Mouse (Mus musculus): Measurements from ENCODE around the gene Rpl27. TPM values are rescaled to one million over a fixed set of nuclear protein-coding genes. Genes with fewer than 3 reads are reported as not detected.
A peak's percentile ranks its signal among the peaks of the same experiment; 100 is the strongest.

The Rpl27 gene
- polyA plus RNA-seq (2016; fragmentation: Nextera tagmentation; extraction: Ambion mirVana) = 320 and 344 TPM in 2 replicates

- Histone ChIP-seq H3K27ac (peak within 1 kb of the TSS; percentile 93), H3K9ac (peak within 1 kb of the TSS; percentile 92), H3K27me3 (no peaks in the 10 kb centered on the region), H3K4me2 (replicated peaks) (peak within 1 kb of the TSS; percentile 97), H3K4me3 (peak within 1 kb of the TSS; percentile 77), H3K9me3 (replicated peaks) (no peaks in the 10 kb centered on the region), H3K4me1 (peaks cover 11% of the 10 kb centered on the region), H3K36me3 (peaks cover 25% of the 10 kb centered on the region)
- under 1% methylated on average over 42 of the region's 42 CpGs for WGBS
- peak; percentile 98 for ATAC-seq (ENCODE audit: low FRiP score)
These were observed at the start of gene Rpl27 for GRCm38 (mm10) chr11:101442127-101442693. TSS of gene Rpl27 (plus strand) at chr11:101442298.

DNA sequence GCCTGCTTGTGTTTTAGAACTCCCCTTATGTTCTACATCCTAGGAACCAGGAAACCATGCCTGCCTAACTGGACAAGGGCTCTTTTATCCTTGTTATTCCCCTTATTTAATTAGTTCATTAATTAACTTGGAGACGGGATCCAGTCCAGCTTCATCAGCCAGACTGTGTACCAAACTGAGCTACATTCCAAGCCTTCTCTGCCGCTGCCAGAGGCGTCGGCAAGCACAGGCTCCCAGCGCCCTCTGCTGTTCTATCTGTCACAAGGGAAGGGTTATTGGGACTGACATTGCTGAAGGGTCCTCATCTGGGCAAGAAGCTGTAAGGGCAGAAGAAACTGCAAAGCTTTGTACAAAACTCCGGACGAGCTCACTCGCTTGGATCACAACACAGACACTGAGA lies 47.0 kb upstream of the Rpl27 start:
- no peak overlapping the region for H3K4me3 ChIP-seq
- no peaks in the 10 kb centered on the region for H3K27me3 ChIP-seq
- no peaks in the 10 kb centered on the region for H3K36me3 ChIP-seq
- no peak overlapping the region for H3K27ac ChIP-seq
- no peak for ATAC-seq (ENCODE audit: low FRiP score)
- no peak overlapping the region for H3K9ac ChIP-seq
- no peak overlapping the region for H3K4me2 ChIP-seq (replicated peaks)
- H3K9me3 ChIP-seq (replicated peaks) = no peaks in the 10 kb centered on the region
- H3K4me1 ChIP-seq = no peaks in the 10 kb centered on the region
- 5% methylated on average over 8 of the region's 8 CpGs for WGBS

GRCm38 (mm10) chr11:101415306-101415705 lies 26.8 kb upstream of the Rpl27 start:
- Histone ChIP-seq H3K4me1 (peaks cover 6% of the 10 kb centered on the region), H3K36me3 (peaks cover 35% of the 10 kb centered on the region), H3K9me3 (replicated peaks) (no peaks in the 10 kb centered on the region), H3K4me2 (replicated peaks) (no peak overlapping the region), H3K27ac (no peak overlapping the region), H3K4me3 (no peak overlapping the region), H3K27me3 (no peaks in the 10 kb centered on the region), H3K9ac (no peak overlapping the region)
- no peak for ATAC-seq (ENCODE audit: low FRiP score)
- 90% methylated on average over 2 of the region's 2 CpGs for WGBS

- peaks cover 23% of the 10 kb centered on the region for H3K36me3 ChIP-seq
- H3K9me3 ChIP-seq (replicated peaks) = no peaks in the 10 kb centered on the region
- 3% methylated on average over 11 of the region's 11 CpGs for WGBS
- peak overlapping the region; percentile 87 for H3K4me3 ChIP-seq
- ATAC-seq (ENCODE audit: low FRiP score) = peak; percentile 55
- H3K27ac ChIP-seq = peak overlapping the region; percentile 86
- peak overlapping the region; percentile 87 for H3K9ac ChIP-seq
- H3K4me1 ChIP-seq = peaks cover 6% of the 10 kb centered on the region
- H3K27me3 ChIP-seq = no peaks in the 10 kb centered on the region
- peak overlapping the region; percentile 70 for H3K4me2 ChIP-seq (replicated peaks)
These were observed 25.5 kb upstream of the Rpl27 start for GRCm38 (mm10) chr11:101416433-101417100.

DNA sequence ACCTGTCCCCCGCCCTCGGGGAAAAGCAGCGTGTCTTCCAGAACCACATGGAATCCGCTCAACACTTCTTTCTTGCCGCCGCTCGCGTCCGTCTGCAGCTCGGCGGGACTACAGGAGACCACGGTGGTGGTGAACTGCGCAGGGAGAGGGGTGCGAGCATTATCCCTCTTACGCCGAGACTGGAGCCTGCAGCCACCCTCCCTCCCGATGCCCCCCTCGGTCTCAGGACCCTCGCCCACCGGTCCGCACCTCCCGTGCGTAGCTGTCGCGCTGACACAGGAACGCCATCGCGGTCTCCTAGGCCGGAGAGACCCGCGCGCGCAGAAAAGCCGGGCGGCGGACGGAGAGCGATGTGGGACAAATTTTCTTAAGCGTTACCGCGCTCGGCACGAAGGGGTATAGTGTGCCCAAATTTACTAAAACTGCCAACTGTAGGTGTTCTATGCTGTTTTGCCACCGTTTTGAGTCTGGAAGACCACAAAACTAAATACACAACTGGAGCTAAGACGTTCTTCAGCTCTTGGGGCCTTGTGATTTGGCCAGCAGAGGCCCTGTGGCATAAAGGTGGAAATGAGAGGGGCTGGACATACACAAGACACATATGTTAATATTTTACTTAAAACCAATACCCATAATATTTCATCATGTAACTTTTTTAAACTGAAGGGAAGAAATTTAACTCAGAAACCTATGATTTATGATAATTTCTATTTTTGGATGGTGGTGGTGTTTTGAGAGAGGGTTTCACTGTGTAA lies 24.8 kb upstream of the Rpl27 start, which contains the start of gene Aarsd1:
Gene Aarsd1 (minus strand): TSS at position 515 of the 755 bp plus-strand sequence.
- H3K4me3 ChIP-seq = peak within 1 kb of the TSS; percentile 87
- no peaks in the 10 kb centered on the region for H3K27me3 ChIP-seq
- WGBS = under 1% methylated on average over 45 of the region's 45 CpGs
- peaks cover 6% of the 10 kb centered on the region for H3K4me1 ChIP-seq
- no peaks in the 10 kb centered on the region for H3K9me3 ChIP-seq (replicated peaks)
- peak within 1 kb of the TSS; percentile 70 for H3K4me2 ChIP-seq (replicated peaks)
- peak; percentile 79 for ATAC-seq (ENCODE audit: low FRiP score)
- peak within 1 kb of the TSS; percentile 86 for H3K27ac ChIP-seq
- H3K9ac ChIP-seq = peak within 1 kb of the TSS; percentile 87
- H3K36me3 ChIP-seq = peaks cover 16% of the 10 kb centered on the region

DNA sequence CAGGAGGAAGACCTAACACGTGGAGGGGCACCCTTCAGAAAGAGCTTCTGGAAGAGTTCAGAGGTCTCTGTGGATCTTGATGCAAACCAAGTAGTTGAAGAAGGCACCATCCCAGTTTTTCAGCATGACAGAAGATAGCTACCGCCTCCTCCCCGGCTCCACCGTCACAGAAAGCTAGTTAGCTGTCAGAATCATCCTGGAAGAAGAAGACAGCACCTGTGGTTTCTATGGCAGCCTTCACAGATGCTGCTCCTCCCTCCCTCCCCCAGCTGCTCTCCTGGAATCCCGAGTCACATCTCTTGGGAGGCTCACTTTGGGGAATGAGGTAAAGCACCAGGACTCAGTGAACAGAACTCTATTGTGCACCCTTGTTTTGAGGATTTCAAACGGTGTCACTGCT lies 23.1 kb upstream of the Rpl27 start:
- H3K9me3 ChIP-seq (replicated peaks) = no peaks in the 10 kb centered on the region
- H3K4me3 ChIP-seq = no peak overlapping the region
- 57% methylated on average over 6 of the region's 6 CpGs for WGBS
- H3K27ac ChIP-seq = no peak overlapping the region
- peaks cover 11% of the 10 kb centered on the region for H3K4me1 ChIP-seq
- 0 out of 2 replicates have a peak, but pooled peaks cover 4% of the 10 kb centered on the region for H3K27me3 ChIP-seq
- ATAC-seq (ENCODE audit: low FRiP score) = no peak
- no peak overlapping the region for H3K9ac ChIP-seq
- no peaks in the 10 kb centered on the region for H3K36me3 ChIP-seq
- no peak overlapping the region for H3K4me2 ChIP-seq (replicated peaks)

DNA sequence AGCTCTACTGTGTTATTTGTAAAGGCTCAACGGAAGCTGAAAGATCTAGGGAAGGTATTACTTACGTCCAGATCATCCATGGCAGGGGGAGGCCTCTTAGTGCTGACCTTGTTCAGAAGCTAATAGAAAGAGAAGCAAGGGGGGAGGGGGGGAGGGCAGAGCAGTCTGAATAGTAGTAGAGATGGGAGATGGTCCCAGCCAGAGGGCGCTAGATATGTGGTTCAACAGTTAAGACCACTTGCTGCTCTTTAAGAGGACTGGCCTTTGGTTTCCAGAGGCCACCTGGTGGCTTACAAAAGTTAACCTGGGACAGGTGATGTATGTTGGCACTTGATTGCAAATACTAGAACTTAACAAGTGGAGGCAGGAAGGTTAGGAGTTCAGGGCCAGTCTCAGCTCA lies 22.5 kb upstream of the Rpl27 start:
- Histone ChIP-seq H3K4me3 (no peak overlapping the region), H3K4me2 (replicated peaks) (no peak overlapping the region), H3K27me3 (0 out of 2 replicates have a peak, but pooled peaks cover 4% of the 10 kb centered on the region), H3K9me3 (replicated peaks) (no peaks in the 10 kb centered on the region), H3K9ac (no peak overlapping the region), H3K36me3 (no peaks in the 10 kb centered on the region), H3K4me1 (peaks cover 17% of the 10 kb centered on the region), H3K27ac (no peak overlapping the region)
- no peak for ATAC-seq (ENCODE audit: low FRiP score)
- 18% methylated on average over 3 of the region's 3 CpGs for WGBS

GRCm38 (mm10) chr11:101420148-101420547 lies 21.9 kb upstream of the Rpl27 start:
- Histone ChIP-seq H3K36me3 (no peaks in the 10 kb centered on the region), H3K27ac (no peak overlapping the region), H3K9ac (no peak overlapping the region), H3K9me3 (replicated peaks) (no peaks in the 10 kb centered on the region), H3K27me3 (0 out of 2 replicates have a peak, but pooled peaks cover 4% of the 10 kb centered on the region), H3K4me2 (replicated peaks) (no peak overlapping the region), H3K4me3 (no peak overlapping the region), H3K4me1 (peaks cover 17% of the 10 kb centered on the region)
- 89% methylated on average over 5 of the region's 5 CpGs for WGBS
- no peak for ATAC-seq (ENCODE audit: low FRiP score)

- Histone ChIP-seq H3K36me3 (peaks cover 5% of the 10 kb centered on the region), H3K27ac (peak within 1 kb of the TSS; percentile 91), H3K9me3 (replicated peaks) (no peaks in the 10 kb centered on the region), H3K4me1 (peaks cover 26% of the 10 kb centered on the region), H3K4me3 (peak within 1 kb of the TSS; percentile 91), H3K9ac (peak within 1 kb of the TSS; percentile 73), H3K4me2 (replicated peaks) (peak within 1 kb of the TSS; percentile 92), H3K27me3 (0 out of 2 replicates have a peak, but pooled peaks cover 4% of the 10 kb centered on the region)
- WGBS = 6% methylated on average over 23 of the region's 23 CpGs
- peak; percentile 54 for ATAC-seq (ENCODE audit: low FRiP score)
These were observed 17.8 kb upstream of the Rpl27 start, which contains the start of gene Gm27029 for GRCm38 (mm10) chr11:101424105-101424851. TSS of gene Gm27029 (minus strand) at chr11:101424796.

DNA sequence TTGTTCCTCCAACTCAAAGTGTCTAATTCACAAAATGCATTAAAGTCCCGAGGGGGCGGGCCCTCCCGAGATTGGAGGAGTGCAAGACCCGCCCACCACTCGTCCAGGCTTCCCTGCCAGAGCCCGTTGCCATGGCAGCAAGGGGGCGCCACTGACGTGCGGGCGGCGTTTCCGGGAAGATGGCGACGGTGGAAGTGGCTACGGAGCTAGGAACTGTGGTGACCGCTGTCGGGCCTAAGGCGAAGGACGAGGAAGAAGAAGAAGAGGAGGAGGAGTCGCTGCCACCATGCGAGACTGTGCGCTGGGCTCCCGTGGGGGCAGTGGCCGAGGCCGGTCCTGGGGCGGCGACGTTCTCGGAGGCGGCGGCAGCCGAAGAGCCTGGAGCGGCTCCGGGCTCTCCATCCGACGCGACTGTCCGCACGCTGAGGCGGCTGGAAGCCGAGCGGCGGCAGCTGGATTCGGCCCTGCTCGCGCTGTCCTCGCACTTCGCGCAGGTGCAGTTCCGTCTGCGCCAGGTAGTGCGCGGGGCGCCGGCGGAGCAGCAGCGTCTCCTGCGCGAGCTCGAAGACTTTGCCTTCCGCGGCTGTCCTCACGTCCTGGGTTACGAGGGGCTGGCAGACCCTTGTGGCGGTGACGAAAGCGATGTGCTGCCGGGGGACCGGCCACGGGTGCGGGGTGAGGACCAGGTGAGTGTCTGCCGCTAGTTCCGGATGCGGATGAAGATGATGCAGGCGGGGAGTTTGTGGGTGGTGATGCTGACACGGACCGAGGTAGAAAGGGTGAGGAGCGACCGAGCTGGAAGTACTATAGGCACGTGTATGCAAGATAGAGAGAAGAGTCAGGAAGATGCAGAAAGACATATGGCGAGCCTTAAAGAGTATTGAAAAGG lies 16.9 kb upstream of the Rpl27 start, which contains the start of the genes Rundc1 and Ptges3l:
Gene Rundc1 (plus strand): TSS at position 161 of the 889 bp plus-strand sequence.
Gene Ptges3l (minus strand): TSS at position 409 of the 889 bp plus-strand sequence.
- ATAC-seq (ENCODE audit: low FRiP score) = peak; percentile 92
- under 1% methylated on average over 81 of the region's 81 CpGs for WGBS
- peak within 1 kb of the TSS; percentile 92 for H3K4me2 ChIP-seq (replicated peaks)
- H3K36me3 ChIP-seq = peaks cover 13% of the 10 kb centered on the region
- H3K9me3 ChIP-seq (replicated peaks) = no peaks in the 10 kb centered on the region
- 0 out of 2 replicates have a peak, but pooled peaks cover 4% of the 10 kb centered on the region for H3K27me3 ChIP-seq
- H3K4me3 ChIP-seq = peak within 1 kb of the TSS; percentile 91
- H3K27ac ChIP-seq = peak within 1 kb of the TSS; percentile 91
- peaks cover 26% of the 10 kb centered on the region for H3K4me1 ChIP-seq
- peak within 1 kb of the TSS; percentile 73 for H3K9ac ChIP-seq

GRCm38 (mm10) chr11:101426165-101426564 lies 15.9 kb upstream of the Rpl27 start:
- Histone ChIP-seq H3K36me3 (peaks cover 23% of the 10 kb centered on the region), H3K27me3 (0 out of 2 replicates have a peak, but pooled peaks cover 4% of the 10 kb centered on the region), H3K9me3 (replicated peaks) (no peaks in the 10 kb centered on the region), H3K4me3 (peak overlapping the region; percentile 91), H3K4me1 (peaks cover 26% of the 10 kb centered on the region), H3K9ac (peak overlapping the region; percentile 73), H3K27ac (no peak overlapping the region), H3K4me2 (replicated peaks) (peak overlapping the region; percentile 92)
- whole genome bisulfite sequencing = 70% methylated on average over 8 of the region's 8 CpGs
- ATAC-seq (ENCODE audit: low FRiP score) = no peak

All from hindbrain, embryonic 12.5 days (tissue).